Mouse (Mus musculus): ENCODE data around the gene Megf8.

DNA sequence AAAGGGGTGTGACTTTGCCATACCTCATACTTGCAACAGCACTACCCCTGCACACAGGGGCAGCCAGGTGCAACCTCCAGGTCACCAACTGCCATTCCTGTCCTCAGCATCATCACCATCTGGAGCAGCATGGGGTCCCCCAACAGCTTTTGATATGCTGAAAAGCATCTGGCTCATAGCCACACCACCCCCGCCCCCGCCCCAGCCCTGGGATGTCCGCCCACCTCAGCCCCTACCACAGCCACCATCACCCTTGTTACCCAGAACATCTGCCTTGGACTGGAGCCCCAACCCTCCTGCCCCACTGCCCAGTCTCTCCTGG is 13.3 kb upstream of the Megf8 start:
- TF ChIP-seq USF1 (IDR thresholded peaks at IDR 0.05; ENCODE audit: low read depth) (no peak), TCF12 (IDR thresholded peaks at IDR 0.05; ENCODE audit: insufficient read depth, poor library complexity, severe bottlenecking) (no peak)
